Mouse (Mus musculus): ENCODE measurements around the gene Nploc4.
A peak's percentile ranks its signal among the peaks of the same experiment; 100 is the strongest.
"Not testable (repeated sequence)": the region's sequence is repeated elsewhere in the genome, so short reads cannot be mapped to it uniquely, and the experiment has no call there.

Gene Nploc4

DNA sequence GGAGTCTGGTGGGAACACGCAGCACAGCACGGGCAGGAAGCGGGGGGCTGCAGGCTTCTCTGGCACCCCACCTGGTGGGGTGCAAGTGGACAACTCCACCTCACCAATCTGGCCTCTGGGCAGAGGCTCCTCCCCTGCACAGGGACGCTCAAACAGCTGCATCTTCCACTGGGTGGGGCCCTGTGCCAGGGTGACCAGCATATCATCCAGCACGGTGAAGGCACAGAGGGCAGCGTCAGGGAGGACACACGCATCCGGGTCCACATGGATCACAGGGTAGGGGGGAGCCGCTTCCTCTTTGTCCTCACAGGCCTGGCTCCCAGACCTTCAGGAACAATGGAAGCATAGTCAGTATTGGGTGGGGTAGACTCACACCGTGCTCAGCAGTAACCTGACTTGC lies 60.2 kb downstream of the Nploc4 start:
- DNase-seq, result no peak

DNA sequence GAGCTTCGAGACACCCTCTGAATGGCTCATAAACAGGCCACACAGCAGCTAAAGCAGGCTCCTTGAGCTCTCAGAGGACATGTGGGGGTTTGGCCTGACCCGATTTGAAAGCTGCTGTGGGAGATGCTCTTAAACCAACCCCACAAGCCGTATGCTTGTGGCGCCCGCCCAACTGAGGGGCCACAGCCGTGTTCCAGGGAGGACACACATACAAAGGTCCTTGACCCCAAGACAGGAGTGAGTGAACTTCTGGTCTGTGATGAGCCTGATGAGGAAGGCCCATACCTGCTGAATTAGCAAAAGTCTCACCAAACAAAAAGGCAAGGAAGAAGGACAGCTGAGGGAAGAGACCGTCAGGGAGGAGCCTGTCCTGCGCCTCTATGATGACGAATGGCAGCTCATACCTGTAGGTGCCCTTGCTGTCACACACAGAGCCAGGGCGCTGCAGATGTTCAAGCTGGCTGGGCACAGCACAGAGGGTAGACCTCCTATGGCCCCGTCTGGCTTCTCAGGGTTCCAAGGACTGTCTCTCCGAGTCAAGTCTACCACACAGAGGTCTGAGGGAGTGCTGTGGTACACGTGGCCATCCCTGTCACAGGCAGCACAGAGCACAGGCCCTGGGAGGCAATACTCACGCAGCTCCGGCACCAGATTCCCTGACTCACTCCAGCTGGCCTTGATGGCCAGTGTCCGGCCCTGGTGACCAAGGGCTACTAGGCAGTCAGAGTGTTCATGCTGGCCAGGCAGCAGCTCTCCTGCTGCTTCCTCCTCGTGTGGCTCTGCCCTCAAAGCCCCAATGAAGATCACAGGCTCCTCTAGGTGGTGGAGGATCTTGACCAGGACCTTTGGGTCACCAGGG lies 61.0 kb downstream of the Nploc4 start:
- no peak for DNase-seq

DNA sequence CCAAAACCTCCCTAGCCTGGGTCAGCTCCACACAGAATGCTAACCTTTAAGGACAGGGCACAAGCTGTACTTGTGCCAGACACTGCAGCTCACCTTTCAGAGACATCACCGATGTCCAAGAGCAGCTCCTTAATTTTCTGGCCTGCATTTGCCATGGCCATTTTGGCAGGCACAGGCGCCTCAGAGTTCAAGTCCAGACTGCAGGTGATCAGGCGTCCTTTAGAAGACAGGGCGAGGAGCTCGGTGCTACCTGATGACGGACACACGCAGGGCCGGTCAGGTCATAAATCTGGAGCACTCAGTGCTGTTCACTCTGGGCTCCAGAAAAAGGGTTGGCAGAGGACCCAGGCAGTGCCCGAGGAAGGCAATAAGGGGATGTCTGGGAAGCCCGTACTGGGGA lies 62.2 kb downstream of the Nploc4 start:
- no peak for DNase-seq

DNA sequence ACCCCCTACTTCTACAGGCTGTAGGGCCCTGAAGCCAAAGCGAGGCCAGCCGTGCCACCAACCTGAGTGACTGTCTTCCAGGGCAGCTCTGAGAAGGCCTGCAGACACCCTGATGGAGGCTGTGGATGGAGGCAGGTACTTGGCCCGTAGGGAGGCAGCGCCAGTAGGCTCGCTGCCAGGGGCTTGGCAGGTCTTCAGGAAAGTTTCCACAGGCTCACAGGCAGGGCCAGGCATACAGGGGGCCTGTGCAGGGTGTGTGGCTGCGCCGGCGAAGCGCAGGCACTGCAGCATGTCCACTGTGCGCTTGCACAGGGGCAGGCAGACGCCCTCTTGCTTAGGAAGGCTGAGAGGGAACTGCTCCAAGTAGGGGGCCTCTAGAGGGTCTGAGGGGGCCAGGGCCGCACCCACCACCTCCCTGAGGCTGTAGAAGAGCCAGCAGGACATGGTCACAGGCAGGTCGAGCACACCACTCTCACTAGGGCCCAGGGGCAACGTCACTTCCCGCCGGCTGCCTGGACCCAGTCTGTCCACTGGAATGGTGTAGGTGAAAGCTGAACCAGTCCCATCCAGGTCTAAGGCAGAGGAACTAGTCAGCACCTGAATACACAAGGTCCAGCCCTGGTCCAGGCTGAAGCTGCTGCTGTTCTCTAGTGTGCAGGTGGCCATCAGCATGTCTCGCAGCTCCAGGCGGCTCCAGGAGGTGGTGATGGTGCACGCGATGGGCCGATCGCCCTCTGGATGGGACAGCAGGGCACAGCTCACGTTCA lies 63.5 kb downstream of the Nploc4 start:
- DNase-seq, result no peak

DNA sequence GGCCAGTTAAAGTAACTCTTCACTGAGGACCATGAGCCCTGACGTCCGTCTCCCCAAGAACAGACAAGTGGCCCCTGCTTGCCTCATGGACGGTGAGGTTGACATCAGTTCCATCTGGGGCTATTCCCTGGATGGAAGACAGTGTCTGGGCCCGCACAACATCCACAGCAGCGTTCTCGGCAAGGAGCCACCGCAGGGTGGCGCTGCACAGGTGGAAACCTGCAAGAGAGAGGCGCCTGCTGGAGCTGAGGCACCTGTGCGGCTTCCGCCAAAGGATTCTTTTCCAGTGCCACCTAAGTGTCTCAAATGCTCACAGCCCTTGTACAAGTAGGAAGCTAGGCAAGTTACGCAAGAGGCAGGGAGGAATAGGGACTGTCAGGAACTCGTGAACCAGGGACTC lies 64.5 kb downstream of the Nploc4 start:
- no peak for DNase-seq

DNA sequence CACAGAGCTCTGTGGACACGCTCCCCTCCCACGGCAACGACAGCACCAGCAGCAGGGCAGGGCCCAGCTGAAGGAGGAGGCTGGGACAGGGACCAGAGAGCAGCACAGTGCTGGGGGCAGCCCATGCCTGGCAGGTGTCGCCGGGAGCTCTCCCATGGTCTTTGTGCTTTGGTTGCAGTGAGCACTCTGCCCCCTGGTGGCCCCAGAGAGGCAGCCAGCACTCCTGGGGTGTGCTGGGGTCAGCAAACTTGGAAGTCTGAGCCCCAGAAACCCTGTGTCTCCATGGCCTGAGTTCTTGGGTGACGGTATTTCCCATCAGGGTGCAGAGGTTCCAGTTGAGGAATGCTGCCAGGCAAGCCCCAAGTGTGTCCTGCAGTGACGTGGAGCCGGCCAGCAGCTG lies 67.9 kb downstream of the Nploc4 start:
- DNase-seq, result no peak

DNA sequence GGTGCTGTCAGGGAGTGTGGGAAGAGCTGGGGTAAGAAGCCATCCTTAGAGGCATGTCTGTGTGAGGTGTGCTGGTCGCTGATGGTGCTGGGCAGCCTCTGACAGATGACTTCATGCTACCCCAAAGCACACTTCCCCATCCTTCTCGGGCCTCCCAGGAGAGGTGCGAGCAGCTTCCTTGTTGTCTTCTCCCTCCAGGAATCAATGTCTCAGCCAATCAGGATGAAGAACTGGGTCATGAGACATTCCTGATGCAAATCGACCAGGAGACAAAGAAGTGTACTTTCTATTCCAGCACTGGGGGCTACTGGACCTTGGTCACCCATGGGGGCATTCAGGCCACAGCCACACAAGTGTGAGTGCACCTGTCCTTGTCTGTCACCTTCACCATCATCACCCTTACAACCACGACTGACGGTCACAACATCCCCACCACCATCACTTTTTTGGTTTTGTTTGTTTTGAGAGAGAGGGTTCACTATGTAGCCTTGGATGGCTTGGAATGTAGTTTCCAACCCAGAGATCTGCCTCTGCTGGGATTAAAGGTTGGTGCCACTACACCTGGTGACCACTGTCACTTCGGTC lies 71.0 kb downstream of the Nploc4 start:
- DNase-seq, result no peak

DNA sequence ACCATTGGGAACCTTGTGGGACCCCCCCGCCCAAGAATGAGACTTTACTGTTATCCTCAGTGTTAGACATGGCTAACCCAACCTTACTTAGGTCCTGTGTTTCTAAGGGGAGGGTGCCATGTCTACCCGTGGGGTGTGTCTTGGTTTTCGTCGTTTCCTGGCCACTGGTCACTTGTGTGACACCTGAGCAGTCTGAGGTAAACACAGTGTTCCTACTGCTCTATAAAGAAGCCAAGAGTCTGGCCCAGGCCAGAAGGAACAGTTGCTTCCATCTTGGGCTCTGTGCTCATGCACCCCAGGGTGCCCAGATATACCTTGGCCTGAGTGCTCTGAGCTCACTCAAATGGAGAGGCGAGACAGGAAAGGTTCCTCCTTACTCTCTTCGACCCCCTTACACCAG lies 74.6 kb downstream of the Nploc4 start:
- DNase-seq, result no peak

DNA sequence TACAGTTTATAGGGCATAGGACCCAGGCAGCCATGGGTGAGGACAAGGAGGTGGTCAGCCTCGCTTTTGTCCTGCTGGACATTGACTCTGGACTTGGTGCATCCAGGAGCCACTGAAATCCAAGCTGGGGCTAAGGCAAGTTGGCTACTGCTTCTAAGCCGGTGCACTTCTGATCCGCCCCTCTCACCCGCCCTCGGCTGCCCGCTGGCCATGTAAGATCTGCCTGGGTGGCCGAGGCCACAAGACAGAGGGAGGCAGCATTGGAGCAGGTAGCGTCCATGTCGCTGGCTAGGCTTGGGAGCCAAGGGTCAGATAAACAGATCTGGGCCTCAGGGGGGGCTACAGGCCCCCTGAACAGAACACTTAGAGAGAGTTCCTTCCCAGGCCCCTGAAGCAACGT lies 76.2 kb downstream of the Nploc4 start, which contains the start of gene Fscn2:
Fscn2 (plus strand) TSS at position 240 of the 400 bp plus-strand sequence.
- DNase-seq, result no peak

DNA sequence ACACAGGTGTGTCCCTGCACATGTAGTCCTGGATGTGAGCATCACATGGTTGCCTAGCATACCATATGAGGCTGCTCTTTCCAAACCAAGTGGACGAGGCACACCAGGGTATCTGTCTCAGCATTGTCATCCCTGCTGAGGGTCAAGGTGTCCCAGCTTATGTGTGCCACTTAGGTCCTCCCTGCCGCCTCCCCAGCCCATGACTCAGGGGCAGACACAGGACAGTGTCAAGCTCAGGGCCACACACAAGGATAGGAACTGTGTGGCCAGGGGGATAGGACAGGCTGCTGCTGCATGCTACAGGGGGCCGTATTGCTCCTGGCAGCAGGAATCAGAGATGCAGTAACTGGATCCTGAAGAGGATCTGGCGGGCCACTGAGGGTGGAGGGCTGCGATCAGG lies 76.8 kb downstream of the Nploc4 start:
- DNase-seq, result no peak

DNA sequence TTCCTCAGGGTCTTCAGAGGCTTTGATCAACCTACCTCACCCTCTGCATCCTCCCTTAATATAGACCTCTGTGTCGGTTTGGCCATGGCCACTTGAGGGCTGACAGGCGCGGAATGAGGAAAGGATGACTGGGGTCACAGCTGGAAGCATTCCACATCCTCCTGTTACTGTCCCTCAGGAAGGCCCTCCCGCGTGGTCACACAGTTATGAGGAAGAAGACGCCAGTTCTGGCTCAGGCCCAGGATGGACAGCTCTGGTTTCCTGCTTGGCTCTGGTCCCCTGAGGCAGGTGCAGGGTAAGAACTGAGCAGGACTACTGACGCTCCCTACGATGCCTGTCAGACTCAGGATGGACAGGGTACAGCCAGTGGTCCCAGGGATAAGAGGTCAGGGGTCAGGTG lies 77.4 kb downstream of the Nploc4 start:
- peak; percentile 51 for DNase-seq

DNA sequence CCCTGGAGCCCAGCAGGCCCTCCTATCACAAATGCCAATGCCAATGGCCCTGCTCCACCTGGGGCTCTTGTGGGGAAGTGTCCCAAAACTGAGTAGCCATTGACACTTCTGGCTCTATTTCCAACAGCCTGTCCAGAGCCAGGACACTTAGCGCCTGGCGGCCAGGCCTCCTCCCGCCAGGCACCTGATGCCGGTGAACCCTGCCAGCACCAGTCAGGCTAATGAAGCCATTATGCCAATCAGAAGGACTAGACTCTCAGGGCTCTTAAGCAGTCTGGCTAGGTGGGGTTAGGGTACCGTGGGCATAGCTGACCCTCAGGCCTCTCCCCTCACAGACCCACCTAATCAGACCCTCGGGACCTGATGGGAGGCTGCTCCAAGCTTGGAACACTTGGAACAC lies 78.1 kb downstream of the Nploc4 start:
- DNase-seq, result peak; percentile 53

DNA sequence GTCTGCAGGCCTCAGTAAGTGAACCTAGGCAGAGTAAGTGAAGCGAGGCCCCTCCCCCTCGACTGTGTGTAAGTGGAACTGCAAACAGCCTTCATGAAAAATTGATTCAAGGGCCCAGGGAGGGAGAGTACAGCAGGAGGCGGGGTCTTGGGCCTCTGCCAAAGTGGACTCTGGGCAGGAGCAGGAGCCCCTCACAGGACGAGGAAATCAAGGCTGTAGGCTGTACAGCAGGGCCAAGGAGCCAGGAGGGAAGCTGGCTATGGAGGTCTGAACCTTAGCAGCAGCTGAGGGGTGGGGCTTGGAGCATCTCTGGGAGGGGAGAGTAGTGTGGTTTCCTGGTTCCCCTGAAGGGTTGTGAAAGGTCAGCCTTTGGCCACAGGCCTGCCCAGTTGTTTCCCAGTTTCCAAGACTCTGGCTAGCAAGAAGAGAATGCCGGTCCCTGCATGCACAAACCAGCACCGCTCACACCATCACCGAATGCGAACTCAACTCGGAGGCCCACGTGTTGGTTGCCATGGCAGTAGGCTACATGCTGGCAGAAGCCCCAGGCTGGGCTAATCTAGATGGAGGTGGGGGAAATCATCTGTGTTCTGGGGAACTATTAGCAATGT lies 79.6 kb downstream of the Nploc4 start:
- no peak for DNase-seq

DNA sequence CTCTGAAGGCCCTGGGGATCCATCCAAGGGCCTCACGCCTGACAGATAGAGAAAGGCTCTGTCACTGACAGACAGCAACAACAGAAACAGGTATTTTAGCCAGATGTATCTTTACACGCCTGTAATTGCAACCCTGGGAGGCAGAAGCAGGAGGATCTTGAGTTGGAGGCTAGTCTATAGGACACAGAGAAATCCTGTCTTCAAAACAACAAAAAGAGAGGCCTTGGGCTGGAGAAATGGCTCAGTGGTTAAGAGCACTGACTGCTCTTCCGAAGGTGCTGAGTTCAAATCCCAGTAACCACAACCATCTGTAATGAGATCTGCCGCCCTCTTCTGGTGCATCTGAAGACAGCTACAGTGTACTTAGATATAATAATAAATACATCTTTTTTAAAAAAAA lies 80.6 kb downstream of the Nploc4 start:
- DNase-seq, result no peak

DNA sequence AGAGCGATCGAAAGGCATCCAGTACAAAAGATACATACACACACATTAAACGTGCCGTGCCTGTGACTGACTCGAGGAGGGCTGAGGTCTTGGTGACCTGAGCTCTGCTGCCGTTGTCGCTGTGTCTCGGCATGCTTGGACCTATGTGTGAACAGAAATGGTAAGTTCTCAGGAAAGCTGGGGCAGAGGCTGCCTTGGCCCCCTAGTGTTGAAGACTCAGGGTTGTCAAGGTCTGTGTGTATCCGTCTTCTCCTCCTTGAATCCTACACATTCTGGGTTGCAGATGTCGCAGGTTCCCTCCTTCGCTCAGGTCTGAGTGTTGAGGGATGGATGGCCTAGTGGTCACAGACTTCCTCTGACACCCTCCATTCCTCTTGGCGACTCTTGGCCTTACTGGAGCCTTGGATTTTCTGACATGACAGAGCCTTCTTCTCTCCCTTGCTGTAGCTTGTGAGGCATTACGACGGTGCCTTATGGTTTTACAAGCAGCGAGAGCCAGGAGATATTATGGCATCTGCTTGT lies 81.1 kb downstream of the Nploc4 start:
- DNase-seq, result no peak

DNA sequence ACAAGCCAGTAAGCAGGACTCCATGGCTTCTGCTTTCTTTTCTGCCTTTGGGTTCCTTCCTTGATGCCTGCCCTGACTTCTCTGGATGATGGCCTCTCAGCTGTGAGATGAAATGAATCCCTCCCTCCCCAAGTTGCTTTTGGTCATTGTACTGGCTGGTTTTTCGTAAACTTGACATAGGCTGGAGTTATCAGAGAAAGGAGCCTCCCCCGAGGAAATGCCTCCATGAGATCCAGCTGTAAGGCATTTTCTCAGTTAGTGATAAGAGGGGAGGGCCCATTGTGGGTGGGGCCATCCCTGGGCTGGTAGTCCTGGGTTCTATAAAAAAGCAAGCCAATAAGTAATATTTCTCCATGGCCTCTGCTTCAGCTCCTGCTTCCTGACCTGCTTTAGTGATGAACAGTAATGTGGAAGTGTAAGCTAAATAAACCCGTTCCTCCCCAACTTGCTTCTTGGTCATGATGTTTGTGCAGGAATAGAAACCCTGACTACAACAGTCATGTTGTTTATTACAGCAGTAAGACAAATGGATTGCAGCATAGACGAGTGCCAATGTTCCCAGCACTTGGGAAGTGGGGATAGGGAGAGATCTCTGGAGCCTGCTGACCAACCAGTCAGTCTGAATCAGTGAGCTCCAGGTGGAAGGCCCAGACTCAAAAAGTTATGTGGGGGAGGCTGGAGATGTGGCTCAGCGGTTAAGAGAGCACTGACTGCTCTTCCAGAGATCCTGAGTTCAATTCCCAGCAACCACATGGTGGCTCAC lies 82.0 kb downstream of the Nploc4 start:
- DNase-seq, result no peak

DNA sequence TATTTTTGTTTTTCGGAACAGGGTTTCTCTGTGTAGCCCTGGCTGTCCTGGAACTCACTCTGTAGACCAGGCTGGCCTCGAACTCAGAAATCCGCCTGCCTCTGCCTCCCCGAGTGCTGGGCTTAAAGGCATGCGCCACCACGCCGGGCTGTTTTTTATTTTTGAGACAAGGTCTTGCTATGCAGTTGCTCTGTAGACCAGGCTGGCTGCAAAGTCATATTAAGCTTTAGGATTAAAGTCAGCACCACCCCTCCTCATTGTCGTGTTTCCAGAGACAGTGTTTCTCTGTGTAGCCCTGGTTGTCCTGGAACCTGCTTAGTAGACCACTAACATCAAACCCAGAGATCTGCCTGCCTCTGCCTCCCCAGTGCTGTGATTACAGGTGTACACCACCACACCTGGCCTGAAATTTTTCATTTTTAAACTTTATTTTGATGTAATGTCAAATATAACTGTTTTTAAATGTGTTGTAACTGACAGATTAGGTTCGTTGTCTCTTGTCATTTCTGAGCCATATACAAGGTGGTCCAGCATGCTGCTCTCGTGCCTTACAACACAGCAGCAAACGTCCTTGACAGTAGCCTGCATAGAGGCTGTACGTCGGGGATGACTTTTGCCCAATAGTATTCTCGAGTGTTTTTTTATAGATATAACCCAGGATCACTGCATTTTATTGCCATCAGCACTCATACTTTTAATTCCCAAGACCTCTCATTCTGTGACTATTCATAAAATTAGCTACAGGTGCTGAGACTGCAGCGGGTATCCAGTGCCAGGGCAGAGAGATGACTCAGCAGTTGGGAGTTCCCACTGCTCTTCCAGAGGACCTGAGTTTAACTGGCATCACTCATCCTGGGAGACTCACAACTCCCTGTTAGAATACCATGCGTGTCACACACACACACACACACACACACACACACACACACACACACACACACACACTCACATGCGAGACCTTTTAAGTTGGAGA lies 82.9 kb downstream of the Nploc4 start:
- DNase-seq, result peak; percentile 8

DNA sequence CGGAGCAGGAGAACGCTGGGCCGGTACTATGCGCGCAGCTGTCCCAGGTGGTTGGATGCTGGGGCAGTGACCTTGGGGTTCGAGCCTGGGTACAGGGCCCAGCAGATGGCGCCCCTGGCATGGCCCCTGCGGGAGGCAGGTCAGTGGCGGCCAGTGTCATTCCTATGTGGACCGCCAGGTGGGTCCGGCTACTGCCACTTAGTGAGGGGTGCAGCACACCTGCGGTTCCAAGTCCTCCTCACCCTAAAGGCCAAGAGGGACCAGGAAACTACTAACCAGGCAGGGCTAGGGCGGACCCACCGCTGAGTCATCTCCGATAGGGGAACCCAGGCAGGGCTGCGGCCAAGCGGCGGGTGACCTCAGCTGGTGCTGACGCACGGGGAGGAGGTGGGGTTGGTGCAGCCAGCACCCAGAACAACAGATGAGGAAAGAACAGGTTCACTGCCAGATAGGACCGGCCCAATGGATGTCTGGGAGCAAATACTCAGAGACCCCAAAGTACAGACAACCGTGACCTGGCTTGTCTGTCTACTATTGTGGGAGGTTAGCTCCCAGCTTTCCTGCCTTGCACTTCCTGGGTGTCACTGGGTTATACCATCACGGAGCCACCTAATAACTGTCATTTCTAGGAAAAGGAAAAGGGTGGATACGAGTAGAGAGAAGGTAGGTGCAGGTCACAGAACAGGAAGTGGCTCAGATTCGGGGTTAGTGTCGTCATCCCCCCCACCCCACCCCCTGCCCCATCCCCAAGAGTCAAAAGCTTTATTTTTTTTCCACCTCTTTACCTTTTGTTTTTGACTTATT lies 83.8 kb downstream of the Nploc4 start:
- DNase-seq, result peak; percentile 67

DNA sequence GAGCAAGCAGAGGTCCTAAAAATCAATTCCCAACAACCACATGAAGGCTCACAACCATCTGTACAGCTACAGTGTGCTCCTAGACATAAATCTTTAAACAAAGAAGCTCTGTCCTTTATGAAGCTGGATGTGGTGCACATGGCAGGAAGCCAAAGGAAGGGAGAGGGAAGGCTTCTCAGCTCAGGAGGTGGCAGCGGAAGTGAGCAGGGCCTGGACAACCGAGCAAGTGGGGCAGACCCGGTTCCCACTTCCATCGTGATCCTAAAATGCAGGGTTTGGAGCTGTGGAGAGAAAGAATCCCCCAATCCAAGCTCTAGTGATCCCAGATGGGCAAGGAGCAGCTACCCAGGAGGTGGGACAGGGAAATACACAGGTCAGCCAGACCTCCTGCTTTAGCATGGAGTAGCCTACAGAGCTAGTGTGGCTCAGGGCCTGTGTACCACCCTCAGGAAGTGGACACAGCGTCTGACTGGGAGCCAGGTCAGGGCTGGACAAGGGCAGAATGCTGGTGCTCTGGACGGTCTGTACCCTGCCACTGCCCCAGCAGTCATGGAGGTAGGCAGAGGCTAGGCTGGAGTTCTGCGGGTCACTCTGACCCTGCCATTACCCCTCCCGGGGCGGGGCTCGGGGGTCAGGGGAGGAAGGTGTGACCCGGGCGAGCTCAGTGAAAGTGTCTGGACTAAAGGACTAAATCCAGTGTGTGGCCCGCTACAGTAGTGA lies 84.8 kb downstream of the Nploc4 start:
- DNase-seq, result no peak

DNA sequence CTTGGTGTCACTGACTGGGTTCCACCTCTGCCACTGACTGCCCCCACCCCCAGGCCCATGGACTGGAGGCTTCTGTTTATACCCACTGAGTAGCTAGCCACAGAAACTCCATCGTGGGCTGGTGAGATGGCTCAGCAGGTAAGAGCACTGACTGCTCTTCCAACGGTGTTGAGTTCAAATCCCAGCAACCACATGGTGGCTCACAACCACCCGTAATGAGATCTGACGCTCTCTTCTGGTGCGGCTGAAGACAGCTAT lies 85.5 kb downstream of the Nploc4 start:
- not testable (repeated sequence) for DNase-seq

Measured in cerebellum, adult 11-12 months (tissue).